Mouse (Mus musculus) NIH3T3 (cell line): Measurements from ENCODE around the gene Phf7.

Experiments
- DNase-seq: peaks from one replicate; pipeline ENCODE4 v3.0.0-alpha.2; 2012; ENCODE audit warnings: low read depth

Gene Phf7

DNA sequence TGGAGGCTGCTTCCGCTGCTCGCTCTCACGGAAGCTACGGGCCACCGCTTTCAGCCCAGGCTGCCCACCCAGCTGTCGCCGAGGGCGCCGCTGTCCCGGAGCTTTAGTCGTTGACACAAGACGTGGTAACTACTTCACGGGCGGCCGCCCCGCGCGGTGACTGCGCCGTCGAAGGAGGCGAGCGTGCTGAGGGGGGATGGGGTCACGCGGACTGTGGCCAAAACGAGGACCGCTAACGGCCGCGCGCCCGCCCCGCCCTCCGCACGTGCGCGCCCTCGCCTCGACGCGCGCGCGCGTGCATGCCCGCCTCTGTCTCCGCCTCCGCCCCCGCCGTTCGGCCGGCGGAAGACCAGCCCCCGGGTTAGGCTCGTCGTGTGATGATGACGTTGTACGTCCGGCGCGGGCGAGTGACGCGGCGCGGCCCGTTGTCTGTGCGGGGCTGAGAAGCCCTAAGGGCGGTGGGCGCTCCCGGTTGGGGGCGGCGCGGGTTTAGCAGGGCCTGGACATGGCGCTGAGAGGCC, at the start of gene Phf7, which contains the start of gene Bap1:
Phf7 (minus strand) TSS at position 234 of the 521 bp plus-strand sequence.
Bap1 (plus strand) TSS at position 367 of the 521 bp plus-strand sequence.
- peak; percentile 97 for DNase-seq

DNA sequence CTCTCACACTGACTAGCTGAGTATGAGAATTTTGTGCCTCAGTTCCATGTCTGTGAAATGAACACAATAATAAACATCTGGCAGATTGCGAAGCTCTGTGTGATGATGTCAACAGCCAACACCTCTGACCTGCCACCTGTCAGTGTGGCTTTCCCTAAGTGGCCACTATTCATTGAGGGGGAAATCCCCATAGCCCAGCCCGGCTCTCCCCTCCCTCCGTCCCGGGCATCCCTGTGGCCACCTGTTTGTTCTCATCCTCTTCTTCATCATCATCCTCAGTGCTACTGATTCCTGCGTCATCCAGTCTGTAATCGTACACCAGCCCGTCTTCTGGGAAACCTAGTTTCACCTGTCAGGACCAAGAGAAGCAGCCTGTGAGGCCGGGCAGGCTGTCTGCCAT, 34.6 kb upstream of the Phf7 start:
- no peak for DNase-seq

- DNase-seq: peak; percentile 85
These were observed 21.0 kb upstream of the Phf7 start for GRCm38 (mm10) chr14:31272164-31272563.

- DNase-seq: no peak
These were observed 20.0 kb upstream of the Phf7 start for GRCm38 (mm10) chr14:31271121-31271520.

DNA sequence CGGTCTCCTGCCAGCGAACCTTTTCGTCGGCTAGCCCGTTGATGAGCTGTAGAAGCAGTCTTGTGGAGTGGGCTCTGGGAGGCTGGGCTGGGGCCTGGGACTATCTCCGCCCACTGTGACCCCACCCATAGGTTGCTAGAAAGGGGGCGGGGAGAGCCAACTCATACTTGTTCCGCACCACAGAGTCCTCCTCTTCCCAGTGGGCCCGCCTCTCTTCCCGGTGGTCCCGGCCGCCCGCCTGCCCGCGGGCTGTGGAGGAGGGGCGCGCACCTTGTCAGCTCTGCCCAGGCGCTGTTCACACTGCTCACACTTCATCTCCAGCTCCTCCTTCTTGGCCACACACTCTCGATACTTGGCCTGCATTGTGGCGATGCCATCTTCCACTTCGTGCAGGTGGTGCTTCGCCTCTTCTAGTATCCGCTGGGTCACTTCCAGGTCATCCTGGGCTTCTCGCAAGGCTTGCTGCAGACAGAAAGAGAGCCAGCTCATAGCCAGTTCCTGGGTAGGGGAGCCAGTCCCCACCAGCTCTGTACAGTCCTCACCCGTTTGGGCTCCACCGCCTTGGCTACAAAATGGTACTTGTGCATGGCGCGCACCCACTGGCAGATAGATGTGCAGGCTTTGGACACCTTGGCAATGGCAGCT, 18.5 kb upstream of the Phf7 start:
- DNase-seq: no peak

- no peak for DNase-seq
These were observed 17.3 kb upstream of the Phf7 start for GRCm38 (mm10) chr14:31268301-31269001.

- DNase-seq: no peak
These were observed 16.5 kb upstream of the Phf7 start for GRCm38 (mm10) chr14:31267649-31268048.

DNA sequence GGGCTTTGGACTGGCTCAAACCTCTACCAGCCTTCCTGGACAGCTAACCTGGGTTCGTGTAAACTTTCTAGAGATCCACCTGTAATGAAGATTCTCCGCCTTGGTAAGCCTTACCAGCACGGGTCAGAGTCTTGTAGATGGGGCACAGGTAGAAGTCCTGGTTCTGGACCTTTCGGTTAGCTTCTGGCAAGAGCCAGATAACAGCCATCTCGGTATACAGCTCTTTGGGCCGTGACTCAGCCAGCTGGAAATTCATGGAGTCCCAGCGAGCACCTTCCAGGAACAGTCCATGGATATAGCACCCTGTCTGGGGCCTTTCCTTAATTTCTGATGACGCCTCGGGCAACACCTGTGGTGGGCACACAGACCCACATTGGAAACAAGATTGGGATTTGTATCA, 9.8 kb upstream of the Phf7 start:
- no peak for DNase-seq

DNA sequence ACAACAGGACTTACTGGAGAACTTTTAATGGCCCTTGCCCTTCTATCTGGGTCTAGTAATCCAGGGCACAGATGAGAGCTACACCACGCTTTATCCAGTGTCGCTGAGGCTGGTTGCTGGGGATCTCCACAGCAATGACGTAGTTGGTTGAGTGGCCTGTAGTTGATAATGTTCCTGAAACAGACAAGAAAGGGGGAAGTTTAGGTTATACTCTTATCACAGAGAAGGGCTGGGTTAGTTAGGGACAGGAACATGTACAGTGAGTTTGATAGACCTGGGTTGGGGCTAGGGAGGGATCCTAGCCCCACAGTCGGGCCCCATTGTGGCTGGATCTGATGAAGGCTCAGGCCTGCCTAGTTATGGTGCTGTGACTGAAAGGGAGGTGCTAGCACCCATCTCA, 9.3 kb upstream of the Phf7 start:
- DNase-seq: no peak

- no peak for DNase-seq
These were observed 7.4 kb upstream of the Phf7 start for GRCm38 (mm10) chr14:31258476-31259050.

DNA sequence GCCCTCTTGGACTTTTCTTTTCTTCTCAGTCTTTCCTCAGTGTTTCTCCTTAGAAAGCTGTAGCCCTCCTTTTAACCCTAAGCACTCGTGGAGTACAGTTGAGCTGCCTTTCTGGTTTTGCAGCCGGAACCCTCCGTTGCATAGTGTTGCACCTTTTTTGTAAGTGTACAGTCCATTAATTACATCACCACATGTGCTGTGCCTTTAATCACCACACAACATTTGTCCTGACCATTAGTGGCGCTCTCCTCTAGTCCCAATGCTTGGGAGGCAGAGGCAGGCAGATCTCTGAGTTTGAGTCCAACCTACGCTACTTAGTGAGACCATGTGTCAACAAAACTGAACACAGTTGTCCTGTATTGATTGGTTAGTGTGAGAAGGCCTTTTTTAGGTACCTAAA, 974 bp upstream of the Phf7 start:
- DNase-seq: no peak

DNA sequence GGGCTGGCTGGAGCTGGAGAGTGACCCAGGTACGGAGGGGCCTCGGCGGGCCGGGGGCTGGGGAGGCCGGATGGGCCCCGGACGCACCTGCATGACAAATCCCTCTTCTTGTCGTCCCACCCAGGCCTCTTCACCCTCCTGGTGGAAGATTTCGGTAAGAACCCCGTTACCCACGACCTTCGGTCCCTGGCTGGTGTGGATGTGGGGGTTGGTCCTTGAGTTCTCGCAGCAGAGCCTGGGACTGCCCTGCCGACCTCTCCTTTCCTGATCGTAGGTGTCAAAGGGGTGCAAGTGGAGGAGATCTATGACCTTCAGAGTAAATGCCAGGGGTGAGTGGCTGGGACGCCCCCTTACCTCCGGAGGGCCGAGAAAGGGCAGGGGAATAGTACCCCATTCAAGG, 509 bp upstream of the Phf7 start:
- DNase-seq: no peak

GRCm38 (mm10) chr14:31250222-31251083, 664 bp downstream of the Phf7 start:
- no peak for DNase-seq

DNA sequence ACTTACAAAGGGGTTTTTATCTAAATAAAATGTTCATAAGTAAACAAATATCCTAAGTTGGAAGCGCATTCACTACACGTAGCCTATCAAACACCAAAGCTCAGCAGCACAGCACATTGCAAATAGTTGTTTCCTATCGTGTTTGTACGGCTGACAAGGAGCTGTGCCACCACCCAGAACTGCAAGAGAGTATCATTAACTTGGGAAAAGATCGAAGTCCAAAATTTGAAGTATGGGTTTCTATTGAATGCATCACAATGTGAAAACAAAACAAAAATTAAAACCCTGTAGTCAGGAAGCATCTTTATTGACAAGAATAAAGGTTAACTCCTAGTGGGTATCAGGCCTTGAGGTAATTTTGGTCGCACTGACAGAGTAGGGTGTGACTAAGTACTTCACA, 2.7 kb downstream of the Phf7 start:
- no peak for DNase-seq

DNA sequence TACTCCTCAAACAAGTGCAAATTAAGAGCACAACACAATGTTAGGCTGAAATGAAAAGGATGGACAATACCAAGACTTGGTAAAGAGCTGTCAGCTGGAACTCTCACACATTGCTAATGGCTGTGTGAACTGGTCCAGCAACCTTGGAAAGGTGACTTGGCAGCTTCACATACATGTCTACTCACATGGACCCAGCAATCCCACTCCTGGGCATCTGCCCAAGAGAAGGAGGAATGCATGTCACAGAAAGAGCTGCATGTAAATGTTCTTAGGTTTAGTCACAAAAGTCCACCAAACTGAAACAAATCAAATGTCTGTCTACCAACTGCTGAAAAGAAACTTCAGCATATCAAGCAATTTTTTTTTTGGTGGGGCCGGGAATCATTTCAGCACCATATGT, 5.2 kb downstream of the Phf7 start:
- peak; percentile 37 for DNase-seq

DNA sequence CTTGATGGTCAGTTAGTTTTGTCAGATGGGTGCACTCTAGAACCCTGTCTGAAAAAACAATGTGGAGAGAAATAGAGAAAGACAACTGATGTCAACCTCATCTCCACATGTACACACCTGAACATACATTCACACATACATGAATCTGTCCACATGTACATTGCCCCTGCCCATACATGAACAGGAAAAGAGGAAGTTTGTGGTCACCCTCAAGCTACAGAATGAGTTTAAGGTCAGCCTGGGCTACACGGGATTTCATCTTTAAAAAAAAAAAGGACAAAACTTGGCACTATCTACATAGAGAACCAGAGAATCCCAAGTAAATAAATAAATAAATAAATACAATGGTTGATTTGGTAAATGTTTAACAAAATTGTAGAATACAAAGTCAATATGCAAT, 6.3 kb downstream of the Phf7 start:
- DNase-seq: no peak

DNA sequence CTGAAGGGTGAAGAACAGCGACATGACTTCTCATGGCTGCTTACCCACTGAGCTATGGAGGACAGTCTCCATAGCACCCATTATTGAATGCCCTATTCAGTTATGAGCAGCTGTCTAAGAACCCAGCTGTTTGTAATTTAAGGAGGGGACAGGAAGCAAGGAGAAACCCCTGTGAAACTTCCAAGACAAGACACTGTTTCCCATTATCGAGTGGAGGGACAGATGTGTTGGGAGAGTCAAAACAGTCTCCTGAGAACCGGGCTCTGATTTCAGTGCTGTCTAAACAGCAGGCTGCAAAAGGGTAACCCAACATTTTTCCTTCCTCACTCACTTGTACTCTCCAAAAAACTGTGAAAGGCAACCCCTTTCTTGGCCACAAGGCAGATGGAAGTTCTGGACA, 10.6 kb downstream of the Phf7 start:
- no peak for DNase-seq

DNA sequence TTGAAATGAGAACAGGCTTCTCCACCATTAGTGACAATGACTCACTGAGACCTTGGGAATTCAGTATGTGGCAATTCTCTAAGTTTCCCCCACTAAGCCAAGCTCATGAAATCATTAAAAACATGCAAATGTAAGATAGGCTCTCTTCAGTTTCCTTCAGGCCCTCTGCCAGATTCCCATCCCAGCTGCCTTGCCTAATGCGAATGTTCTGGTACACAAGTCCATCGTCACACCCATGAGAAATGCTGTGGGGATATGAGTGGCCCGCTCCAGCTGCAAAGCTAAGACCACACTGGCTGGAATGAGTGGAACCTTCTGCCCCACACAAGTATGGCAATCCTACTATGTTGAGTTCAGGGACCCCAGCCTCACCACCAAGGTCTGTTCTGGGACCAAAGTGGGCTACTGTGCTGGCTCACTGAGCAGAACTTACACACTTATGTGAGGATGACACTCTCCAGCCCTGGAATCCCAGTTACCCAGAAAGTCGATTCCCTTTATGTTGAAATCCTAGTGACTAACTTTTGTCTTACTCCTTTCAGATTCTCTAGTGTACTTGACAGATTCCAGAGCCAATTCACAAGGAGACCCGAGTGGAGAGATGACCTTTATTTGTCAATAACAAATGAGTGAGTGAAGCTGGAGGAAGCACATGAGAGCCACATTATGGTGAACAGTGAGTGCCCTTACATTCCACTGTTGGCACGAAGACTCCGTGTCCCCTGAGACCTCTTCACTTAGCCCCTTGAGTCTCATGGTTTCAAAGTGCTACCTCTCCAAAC, 13.8 kb downstream of the Phf7 start:
- DNase-seq: peak; percentile 66

DNA sequence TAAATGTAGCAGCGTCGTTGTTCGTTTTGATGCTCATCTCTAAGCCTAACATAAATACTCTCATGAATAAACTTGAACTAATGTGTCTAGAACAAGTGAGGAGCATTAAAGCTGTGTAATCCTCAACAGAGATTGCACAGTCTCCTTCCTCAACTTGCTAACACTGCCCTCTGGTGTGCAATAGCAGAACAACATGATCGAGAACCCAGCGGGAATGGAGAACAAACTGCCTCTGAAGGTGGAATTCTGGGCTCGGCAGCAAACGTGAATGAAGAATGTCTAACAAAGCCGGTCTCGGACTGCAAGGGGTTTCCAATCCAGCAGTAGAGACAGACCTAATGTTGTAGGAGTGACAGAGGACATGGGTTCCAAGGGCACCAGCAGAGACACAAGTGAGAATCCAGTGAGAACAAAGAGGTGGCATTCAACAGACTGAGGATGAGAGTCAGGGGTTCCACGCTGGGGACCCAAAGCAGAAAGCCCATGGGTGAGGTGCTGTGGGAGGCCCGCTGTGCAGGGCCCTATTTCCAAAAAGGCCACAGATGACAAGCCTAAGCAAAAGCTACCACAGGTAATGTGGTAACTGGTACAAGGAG, 17.0 kb downstream of the Phf7 start:
- DNase-seq: peak; percentile 90

- DNase-seq: no peak
These were observed 17.8 kb downstream of the Phf7 start for GRCm38 (mm10) chr14:31233070-31233995.
